Mouse (Mus musculus) gastrocnemius, postnatal 10 days (tissue): Measurements from ENCODE around the gene Plppr5. TPM values are rescaled to one million over a fixed set of nuclear protein-coding genes. Genes with fewer than 3 reads are reported as not detected.

Source experiments
- DNase-seq: peaks from one replicate; pipeline ENCODE4 v3.0.0; 2021; ENCODE audit warnings: mixed read lengths
- total RNA-seq, 2 experiments: library from RNA; stranded (reverse); gene quantifications; 2 replicates each; pipeline ENCODE4 v1.2.3; 2021

The Plppr5 gene
- total RNA-seq, 2 experiments from 2014 or later, result 0.26 to 0.36 TPM

GRCm38 (mm10) chr3:117696350-117696749 lies 121.7 kb downstream of the Plppr5 start:
- DNase-seq, result no peak

DNA sequence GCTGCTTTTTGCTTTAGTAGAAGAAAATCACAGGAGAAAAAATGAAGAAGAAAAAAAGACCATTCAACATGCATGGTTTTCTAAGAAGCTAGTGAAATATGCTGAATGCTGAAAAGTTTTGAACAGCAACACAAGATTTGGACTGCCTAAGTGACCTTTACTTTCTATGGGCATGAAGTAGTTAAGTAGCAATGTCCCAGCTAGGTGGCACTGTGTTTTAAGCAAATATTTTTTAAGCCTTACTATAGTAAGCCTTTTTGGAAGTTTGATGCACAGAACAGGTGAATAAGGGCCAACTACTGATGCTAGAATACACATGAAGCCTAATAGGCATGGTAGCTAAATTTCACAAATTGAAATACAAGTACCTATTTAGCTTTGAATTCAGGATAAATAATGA lies 134.2 kb downstream of the Plppr5 start:
- no peak for DNase-seq

- no peak for DNase-seq
Observed at GRCm38 (mm10) chr3:117716534-117717280, 142.1 kb downstream of the Plppr5 start.

- no peak for DNase-seq
Observed at GRCm38 (mm10) chr3:117723390-117723789, 148.8 kb downstream of the Plppr5 start.

DNA sequence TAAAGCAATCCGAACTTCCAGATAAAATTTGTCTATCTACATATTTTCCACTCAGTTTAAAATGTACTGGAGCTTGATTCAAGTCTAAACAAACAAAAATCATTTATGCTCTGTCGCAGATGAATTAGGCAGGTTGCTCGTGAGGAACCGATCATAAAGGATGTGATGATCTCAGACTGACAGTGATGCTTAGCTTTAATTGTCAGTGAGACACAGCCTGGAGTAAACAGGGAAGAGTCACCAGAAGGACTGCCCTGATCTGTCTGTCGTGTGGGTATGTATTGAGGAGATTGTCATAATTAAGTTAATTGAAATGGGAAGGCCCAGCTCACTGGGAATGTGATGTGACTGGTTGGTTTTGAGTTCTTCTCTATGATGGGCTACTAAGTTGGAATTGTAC lies 149.9 kb downstream of the Plppr5 start:
- no peak for DNase-seq

DNA sequence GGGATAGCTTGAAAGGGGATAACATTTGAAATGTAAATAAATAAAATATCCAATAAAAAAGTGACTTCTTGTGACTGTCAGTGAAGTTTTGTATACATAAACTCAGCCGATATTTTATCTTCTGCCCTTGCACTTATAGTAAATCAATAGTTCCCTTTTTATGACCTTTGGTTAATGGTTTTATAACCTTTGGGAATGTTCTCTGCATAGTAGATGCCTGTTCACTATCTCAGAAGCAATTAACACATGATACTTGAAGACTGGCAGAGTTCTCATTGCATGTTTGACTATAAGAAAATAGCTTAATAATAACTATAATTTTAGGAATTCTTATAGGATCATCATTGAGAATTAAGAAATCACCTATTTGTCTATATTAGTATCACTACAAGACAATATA lies 150.9 kb downstream of the Plppr5 start:
- no peak for DNase-seq

GRCm38 (mm10) chr3:117728136-117728535 lies 153.5 kb downstream of the Plppr5 start:
- DNase-seq, result no peak

GRCm38 (mm10) chr3:117729121-117730072 lies 154.8 kb downstream of the Plppr5 start:
- DNase-seq, result no peak

DNA sequence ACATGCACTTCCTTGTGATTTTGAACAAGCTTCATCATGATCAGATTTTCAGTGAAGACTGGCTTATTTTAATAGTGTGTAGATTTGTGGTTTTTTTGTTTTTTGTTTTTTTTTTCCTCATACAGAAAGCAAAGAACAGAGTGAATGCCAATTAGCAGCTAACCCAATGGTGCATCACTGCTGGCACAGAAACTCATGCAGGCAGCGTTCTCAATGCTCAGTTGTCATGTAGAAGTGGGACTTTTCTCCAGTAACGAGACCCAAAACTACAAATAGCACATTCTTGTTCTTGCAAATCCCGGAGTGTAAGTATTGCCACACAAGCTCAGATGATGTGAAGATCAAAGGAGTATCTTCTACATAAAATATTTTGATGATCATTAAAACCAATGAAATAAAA lies 156.9 kb downstream of the Plppr5 start:
- no peak for DNase-seq

DNA sequence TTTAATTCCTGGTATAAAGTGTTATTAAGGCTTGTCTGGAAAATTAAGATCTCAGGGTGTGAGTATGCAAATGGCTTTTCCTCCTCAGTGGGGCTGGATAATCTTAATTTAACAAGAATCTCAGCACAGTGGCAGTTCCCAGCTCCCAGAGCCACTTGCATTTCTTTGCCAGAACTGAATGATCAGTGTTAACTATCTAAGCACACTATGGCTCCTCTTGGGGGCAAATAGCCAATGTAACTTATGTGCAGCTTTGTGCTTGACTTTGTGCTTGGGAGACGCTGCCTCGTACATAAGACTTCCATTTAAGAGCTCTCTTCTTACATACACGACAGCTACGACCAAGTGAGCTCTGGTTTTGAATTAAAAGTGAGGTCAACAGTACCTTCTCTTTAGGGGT lies 158.0 kb downstream of the Plppr5 start:
- DNase-seq, result no peak

Other genes starting within 250 kb of the Plppr5 start
- under 1 TPM; 0.42 to 0.68 TPM for gene Plppr4, start 214.0 kb upstream of the Plppr5 start, total RNA-seq